Mouse (Mus musculus) hematopoietic stem cell, adult 5-6 weeks (primary cell): ENCODE data around the gene Tmtc4. TPM values are rescaled to one million over a fixed set of nuclear protein-coding genes. Genes with fewer than 3 reads are reported as not detected.
A peak's percentile ranks its signal among the peaks of the same experiment; 100 is the strongest.

Experiments
- ATAC-seq, 2 experiments: fragments of 125-278 bp in 1 of 2; replicated peaks in 1 of 2; 2 replicates each; pipeline ENCODE4 v1.8.0; 2016 to 2017; ENCODE audit warnings: inconsistent platforms in 2 of 2, mild to moderate bottlenecking in 2 of 2, moderate number of reproducible peaks in 2 of 2, low read depth in 1 of 2, moderate TSS enrichment in 1 of 2; ENCODE audit not compliant: low FRiP score in 2 of 2, poor library complexity in 2 of 2, severe bottlenecking in 2 of 2, insufficient read depth in 1 of 2, low TSS enrichment in 1 of 2
- total RNA-seq: library from RNA; stranded (forward); fragments of 172-1452, 232-1000 nt; gene quantifications from 2 replicates; pipeline ENCODE4 v1.2.3, GENCODE M21; 2017

Tmtc4 gene
- total RNA-seq, 1 experiment from 2014 or later, result 13.0 TPM

DNA sequence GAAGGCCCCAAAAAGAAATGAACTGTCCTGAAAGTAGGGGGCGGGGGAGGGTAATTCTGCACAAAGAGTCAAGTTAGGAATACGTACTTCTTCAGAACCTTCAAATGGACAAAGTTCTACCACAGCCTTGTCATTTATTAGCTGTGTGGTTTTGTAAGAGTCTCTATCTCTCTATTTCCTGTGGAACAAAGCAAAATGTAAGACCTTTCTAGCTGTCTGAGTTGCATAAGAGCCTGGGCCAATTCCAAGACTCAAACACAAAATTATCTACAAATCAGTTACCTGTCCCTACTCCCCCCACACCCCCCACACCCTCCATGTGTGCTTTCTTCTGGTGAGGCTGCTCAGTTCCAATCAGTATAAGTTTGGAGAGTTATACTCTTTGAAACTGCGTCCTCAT lies 5.0 kb downstream of the Tmtc4 start:
- no peak for ATAC-seq

GRCm38 (mm10) chr14:122977797-122978140 lies 6.1 kb downstream of the Tmtc4 start:
- no peak for ATAC-seq

GRCm38 (mm10) chr14:122977056-122977796 lies 6.6 kb downstream of the Tmtc4 start:
- no peak for ATAC-seq

DNA sequence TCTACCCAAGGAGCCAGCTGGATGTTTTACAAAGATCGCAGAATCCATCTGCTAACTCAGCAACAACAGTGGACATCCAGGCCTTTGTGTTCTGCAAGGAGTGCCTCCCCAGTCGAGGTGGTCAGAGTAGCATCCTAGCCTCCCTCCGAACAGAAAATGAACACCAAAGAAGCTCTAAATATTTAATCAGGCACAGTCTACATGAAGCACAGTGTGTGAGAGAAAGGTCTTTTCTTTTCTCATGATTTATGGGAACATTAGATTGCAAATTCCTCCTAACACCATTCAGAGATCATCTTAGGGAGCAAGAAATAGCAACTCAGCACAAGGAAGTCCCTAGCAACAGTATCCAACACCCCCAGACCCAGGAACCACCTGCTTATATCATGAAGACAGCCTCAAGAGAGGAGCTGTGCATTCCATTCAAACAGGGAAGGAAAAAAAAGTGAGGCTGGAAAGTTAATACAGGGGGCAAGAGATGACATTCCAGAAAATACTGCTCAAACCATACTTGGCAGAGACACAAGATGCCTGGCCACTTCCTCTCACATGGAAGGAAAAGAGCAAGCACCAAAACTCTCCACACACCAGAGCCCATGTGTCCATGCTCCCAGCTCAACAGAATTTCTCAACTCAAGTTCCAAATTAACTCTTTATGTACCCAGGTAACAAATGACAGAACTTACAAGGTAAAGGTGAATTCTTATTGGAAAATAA lies 8.8 kb downstream of the Tmtc4 start:
- ATAC-seq, result no peak

- ATAC-seq, result no peak
These were observed 10.7 kb downstream of the Tmtc4 start for GRCm38 (mm10) chr14:122973091-122973490.

DNA sequence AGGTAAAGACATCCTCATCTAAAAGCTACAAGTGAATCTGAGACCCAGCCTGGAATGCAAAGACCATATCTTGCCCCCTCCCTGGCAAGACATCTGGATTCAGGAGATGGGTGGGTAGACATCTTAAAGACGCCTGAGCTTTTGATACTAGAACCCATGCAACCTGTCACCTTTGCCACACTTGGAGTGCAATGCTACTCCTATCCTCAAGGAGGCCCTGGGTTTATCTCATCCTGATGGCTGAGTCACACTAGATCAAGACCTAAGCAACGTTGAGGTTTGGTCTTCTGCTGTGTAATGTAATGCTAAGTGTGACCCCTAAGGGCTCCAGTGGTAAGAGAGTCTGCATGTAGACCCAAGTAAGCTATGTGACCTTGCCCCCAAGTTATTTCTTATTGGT lies 15.8 kb downstream of the Tmtc4 start:
- ATAC-seq, result no peak

- ATAC-seq, result no peak
These were observed 25.9 kb downstream of the Tmtc4 start for GRCm38 (mm10) chr14:122957941-122958340.

GRCm38 (mm10) chr14:122953331-122953730 lies 30.5 kb downstream of the Tmtc4 start:
- peak; percentile 71 to 78; a peak in 3 of 4 replicates for ATAC-seq

DNA sequence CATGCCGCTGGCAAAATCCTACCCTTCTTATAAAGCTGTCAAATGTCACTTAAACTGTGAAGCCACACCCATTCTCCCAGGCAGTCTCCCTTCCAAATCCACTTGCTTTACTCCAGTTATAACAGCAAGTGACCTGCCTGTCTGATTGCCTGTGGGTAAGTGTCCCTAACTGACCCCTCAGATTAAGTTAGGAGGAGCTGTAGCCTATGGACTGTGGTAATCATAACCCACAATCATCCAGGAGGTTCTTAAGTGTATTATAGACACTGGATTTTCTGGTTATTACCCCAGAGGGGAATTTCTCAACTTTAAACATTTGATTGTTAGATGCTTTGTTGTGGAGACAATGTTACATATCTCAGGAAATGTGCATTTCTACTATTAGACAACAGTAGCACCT lies 31.3 kb downstream of the Tmtc4 start:
- no peak for ATAC-seq

- peak; percentile 86 to 88 for ATAC-seq
These were observed 32.0 kb downstream of the Tmtc4 start for GRCm38 (mm10) chr14:122951676-122952445.

DNA sequence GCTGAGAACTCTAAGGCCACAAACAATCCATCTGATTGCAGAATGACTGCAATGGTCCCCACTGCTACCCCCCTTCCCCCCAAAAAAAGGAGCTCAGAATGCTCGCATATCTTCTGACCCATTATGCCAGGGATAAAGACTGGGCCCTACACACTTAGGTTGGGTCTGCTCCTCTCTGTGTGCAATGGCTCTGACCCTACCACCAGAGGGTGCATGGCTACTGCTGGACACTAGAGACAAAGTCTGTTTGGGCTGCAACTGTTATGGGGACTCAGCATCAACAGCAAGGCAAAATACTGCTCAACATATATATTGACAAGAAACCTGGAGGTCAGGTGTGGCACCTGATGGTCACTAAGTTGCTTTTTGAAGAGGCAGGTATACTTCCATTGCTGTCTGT lies 32.9 kb downstream of the Tmtc4 start:
- ATAC-seq, result no peak

GRCm38 (mm10) chr14:122943475-122943853 lies 40.4 kb downstream of the Tmtc4 start:
- ATAC-seq, result no peak

DNA sequence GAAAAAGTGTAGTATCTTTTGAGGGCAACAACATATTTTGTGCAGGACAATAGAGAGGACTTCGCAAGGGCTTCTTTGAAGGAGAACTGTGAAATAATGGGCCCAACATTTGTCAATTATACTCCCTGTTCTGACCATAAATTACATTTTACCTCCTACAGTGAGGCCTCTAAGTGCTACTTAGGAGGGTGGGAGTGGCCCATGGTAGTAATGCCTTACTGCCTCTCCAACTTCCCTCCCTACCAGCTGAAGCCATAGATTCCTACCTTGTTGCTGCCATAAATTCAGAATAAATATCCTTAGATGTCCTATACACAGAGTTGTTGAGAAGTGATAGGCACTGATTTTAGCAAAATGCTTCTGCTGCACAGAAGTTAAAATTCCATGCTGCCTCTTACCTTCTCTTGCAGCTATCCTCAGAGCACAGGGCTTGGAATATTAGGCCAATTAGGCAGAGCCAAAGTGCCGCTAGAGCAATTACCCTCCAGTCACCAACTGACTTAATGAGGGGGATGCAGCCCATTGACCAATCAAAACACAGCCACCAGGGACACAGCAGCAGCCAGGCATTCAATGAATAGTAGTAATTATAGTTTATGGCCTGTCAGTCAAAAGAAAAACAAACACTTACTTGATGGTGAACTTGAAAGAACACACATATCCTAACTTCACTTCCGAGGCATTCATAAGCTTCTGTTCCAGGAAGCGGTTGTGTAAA lies 40.9 kb downstream of the Tmtc4 start:
- no peak for ATAC-seq

DNA sequence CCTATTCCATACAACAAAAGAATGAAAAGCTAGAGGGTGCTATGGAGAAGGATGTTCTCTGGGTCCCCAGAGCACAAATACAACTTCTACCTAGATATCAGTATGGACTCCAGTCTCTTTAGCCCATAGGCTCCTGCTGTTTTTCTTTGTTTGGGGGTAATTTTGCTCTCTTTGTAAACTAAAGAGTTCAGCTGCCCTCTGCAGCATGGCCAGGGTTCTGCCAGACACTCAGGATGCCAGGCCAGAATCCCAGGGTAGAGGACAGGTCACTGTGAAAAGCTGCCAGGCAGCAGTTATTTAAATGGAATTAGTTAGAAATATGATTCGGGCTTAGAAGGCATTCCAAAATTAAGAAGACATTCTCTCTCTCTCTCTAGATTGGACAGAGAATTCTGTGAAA lies 47.4 kb downstream of the Tmtc4 start:
- ATAC-seq, result no peak

GRCm38 (mm10) chr14:122920011-122920410 lies 63.8 kb downstream of the Tmtc4 start:
- ATAC-seq, result no peak

- no peak for ATAC-seq
These were observed 66.2 kb downstream of the Tmtc4 start for GRCm38 (mm10) chr14:122917676-122918075.

- no peak for ATAC-seq
These were observed 70.2 kb downstream of the Tmtc4 start, which contains the start of gene Ggact for GRCm38 (mm10) chr14:122913657-122914056. Gene Ggact, minus strand, starts transcription at chr14:122913757.
